Mouse (Mus musculus) heart, postnatal 0 days (tissue): Measurements from ENCODE around the gene Plg.

Source experiments
- CTCF ChIP-seq: IDR thresholded peaks from 2 replicates; pipeline ENCODE4 v1.5.1; 2016; ENCODE audit warnings: antibody characterized with exemption, control low read depth, low read depth
- EP300 ChIP-seq: IDR thresholded peaks from 2 replicates; pipeline ENCODE4 v1.6.1; 2016; ENCODE audit warnings: antibody characterized with exemption, low read depth

DNA sequence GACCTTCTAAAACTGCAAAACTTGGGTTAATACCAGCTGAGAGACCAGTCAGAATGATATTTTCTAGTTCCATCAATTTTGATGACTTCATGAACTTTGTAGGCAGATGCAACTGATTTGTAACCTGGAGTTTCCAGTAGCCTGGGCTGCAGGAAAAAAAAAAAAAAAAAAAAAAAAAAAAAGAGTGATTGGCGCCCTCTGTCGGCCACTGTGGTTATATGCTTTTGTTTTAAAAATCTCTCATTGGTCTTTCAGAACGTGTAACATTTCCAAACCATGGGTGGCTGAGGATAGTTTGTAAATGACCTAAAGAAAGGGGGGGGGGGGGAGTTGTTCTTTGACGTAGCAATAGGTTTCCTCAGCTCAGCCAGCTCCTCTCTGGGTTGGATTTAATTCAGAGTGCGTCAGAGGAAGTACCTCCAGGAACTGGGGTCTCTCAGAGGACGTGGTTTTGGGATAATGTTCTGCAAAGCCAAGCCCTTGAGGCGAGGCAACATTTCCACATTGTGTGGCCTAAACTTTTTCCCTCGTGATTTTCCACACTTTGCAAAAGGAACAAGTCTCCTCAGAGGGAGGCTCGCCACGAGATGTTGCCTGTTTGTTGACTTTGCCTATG is 7.0 kb upstream of the Plg start:
- TF ChIP-seq CTCF, result peak; percentile 37
- TF ChIP-seq EP300, result no peak
